Mouse (Mus musculus) urinary bladder, adult 2 months (tissue): ENCODE results near the gene Myh3. TPM values are rescaled to one million over a fixed set of nuclear protein-coding genes. Genes with fewer than 3 reads are reported as not detected.

Experiments used
- DNase-seq: peaks from one replicate; pipeline ENCODE4 v3.0.0; 2022; ENCODE audit warnings: low spot score
- polyA plus RNA-seq: library from polyadenylated mRNA; depleted of rRNA; stranded (reverse); fragments of >200 nt; gene quantifications from 2 replicates; pipeline ENCODE4 v1.2.3, GENCODE M21; 2012; rRNA removed

Gene Myh3
- polyA plus RNA-seq, 1 experiment, result not detected

GRCm38 (mm10) chr11:67144559-67145265 is 66.6 kb downstream of the Myh3 start:
- no peak for DNase-seq

GRCm38 (mm10) chr11:67145482-67146408 is 67.6 kb downstream of the Myh3 start:
- no peak for DNase-seq

DNA sequence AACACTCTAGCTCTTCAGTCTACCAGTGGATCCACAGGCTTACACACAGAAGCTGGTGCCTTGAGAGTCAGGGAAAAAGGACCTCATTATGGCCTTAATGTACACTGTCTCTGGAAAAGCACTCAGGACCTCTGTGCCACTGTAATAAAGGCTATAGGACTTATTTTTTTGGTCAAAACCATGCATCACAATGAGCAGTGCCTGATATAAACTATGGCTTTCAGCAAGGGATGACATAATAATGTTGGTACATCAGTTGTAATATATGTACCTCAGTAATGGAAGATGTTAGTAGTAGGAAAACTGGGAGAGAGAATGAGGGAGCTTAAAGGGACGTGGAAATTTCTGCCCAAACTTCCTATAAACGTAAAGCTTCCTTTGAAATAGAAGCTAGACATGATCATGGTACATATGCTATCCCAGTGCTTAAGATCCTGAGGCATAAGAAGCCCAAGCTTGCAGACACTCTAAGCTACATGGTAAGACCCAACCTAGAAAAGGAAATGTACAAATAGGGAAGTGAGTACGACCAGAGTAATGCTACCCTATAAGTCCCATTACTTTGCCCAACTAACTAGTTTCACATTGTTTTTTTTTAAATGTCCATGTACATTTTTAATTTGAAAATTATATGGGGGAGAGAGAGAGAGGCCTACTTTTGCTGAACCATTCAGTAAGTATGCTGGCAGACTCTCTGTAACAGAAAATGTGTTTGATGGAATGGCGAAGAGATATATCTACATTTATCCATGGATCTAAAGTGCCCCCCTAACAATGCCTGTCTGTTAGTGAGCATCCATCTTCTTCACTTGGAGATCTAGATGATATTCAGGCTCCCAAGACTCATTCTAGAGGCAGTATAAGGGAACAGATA is 68.5 kb downstream of the Myh3 start:
- DNase-seq, result no peak

- DNase-seq, result no peak
Measured at GRCm38 (mm10) chr11:67147283-67147921, 69.3 kb downstream of the Myh3 start.

DNA sequence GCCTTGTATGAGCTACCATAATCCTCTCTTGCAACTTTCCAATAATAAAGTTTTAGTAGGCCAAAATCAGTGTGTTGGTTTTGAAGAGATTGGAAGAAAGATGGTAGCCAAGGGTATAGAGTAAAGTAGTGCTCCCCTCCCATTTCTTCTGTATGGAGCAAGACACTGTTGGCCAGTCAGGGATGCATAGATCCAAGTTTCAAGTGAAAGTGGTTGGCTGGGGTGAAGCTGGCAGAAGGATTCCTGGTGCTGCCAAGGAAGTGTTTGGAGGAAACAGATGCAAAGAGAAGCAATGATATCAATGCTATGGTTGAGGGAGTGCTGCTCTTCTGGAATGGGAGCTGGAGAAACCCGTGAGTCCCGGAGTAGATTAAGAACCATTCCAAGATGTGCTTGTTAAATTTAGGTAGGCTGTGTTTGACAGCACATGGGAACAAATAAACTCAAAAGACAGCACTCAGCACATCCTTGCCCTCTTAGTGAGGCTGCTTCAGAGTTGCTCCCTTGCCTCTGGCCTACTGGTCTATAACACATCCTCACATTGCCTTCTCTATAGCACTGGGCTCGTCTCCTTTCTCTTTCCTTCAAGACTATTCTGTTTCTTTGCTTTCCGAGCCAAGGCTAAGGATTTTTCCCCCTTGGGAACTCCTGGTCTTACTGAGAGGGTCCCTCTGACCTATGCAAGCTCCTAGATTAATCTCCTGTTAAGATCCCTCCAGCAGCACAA is 70.3 kb downstream of the Myh3 start:
- no peak for DNase-seq

DNA sequence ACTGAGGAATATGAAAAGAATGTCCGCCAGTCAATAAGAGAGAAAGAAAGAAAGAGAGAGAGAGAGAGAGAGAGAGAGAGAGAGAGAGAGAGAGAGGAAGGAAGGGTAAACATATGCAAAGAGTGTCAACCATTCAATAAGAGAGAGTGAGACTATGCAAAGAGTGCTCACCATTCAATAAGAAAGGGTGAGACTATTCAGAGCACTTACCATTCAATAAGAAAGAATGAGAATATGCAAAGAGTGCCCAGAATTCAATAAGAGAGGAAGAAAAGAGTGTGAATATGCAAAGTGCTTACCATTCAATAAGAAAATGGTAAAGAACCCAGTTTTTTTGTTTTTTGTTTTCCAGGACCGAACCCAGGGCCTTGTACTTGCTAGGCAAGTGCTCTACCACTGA is 72.1 kb downstream of the Myh3 start:
- DNase-seq, result no peak

DNA sequence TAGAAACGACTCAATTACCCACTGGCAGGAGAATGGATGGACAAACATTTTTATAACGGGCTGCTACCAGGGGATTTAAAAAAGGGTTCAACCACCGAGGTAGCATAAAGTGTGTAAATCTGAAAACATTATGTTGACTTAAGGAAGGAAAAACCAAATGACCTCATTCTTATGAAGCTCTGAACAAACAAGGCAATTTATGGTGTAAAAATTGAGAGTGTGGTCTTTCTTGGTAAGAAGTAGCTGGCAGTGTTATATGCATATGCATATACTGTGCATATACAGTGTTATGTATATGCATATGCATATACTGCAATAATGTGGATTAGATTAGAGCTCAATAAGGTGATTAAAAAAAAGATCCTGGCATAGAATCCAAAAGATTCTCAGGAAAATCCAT is 73.1 kb downstream of the Myh3 start:
- no peak for DNase-seq

Other genes starting within 250 kb of the Myh3 start
- gene Pirt, start 166.3 kb upstream of the Myh3 start, polyA plus RNA-seq, result 0.28 and 0.35 TPM in 2 replicates
- 98.6 and 128 TPM in 2 replicates for gene Tmem238l, start 121.7 kb upstream of the Myh3 start, polyA plus RNA-seq
- gene Tmem220, start 53.1 kb upstream of the Myh3 start, polyA plus RNA-seq, result 7.4 and 8.1 TPM in 2 replicates
- gene Adprm, start 25.7 kb upstream of the Myh3 start, polyA plus RNA-seq, result 32.9 and 37.5 TPM in 2 replicates
- gene Sco1, start 25.6 kb upstream of the Myh3 start, polyA plus RNA-seq, result 7.0 and 7.7 TPM in 2 replicates
- 2.0 and 2.9 TPM in 2 replicates for gene Myh2, start 92.7 kb downstream of the Myh3 start, polyA plus RNA-seq
- gene Myh1, start 121.8 kb downstream of the Myh3 start, polyA plus RNA-seq, result 0.08 and 0.10 TPM in 2 replicates
- 0.01 TPM in 1 of 2 replicates, not detected in the other for gene Myh4, start 159.7 kb downstream of the Myh3 start, polyA plus RNA-seq
- 0.08 and 0.15 TPM in 2 replicates for gene Myh8, start 198.8 kb downstream of the Myh3 start, polyA plus RNA-seq
- gene Myh13, start 243.4 kb downstream of the Myh3 start, polyA plus RNA-seq, result not detected in 2 replicates